Mouse (Mus musculus) testis, postnatal 14 days (tissue): ENCODE results near the gene Tomm40.
A peak's percentile ranks its signal among the peaks of the same experiment; 100 is the strongest.

Experiments used
- DNase-seq: peaks from one replicate; pipeline ENCODE4 v3.0.0; 2021; ENCODE audit warnings: low spot score

The Tomm40 gene

GRCm38 (mm10) chr7:19744590-19745385 is 29.6 kb upstream of the Tomm40 start:
- peak; percentile 56 for DNase-seq

DNA sequence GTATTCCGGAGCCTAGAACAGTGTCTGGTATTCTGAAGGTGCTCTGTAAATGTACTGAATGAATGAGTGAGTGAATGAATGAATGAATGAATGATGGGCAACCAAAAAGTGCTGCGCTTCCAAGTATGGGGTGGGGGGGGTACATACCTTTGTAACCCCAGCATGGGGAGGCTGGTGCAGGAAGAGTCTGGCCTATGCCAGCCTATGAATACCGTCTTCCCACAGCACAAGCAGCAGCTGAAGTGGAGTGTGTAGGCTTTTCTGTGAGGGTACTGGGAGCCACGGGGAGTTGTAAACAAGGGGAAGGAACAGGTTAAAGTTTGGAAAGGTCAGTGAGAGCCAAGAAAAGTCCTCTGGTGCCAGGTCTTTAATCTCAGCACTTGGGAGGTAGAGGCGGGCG is 28.6 kb upstream of the Tomm40 start:
- no peak for DNase-seq

- no peak for DNase-seq
Observed at GRCm38 (mm10) chr7:19742468-19742867, 27.2 kb upstream of the Tomm40 start.

GRCm38 (mm10) chr7:19741329-19742031 is 26.2 kb upstream of the Tomm40 start:
- no peak for DNase-seq

DNA sequence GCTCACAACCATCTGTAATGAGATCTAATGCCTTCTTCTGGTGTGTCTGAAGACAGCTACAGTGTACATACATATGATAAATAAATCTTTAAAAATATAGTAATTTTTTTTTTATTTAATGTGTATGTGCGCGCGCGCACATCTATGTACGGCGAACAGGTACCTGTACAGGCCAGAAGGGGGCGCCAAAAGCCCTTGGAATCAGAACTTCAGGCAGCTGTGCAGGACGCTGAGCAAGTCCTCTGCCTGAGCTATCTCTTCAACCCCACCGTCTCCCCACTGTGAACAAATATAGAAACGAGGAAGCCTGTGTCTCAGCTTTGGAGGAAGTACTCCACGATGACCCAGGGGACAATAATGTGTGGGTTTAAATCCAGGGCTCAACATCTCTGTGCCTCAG is 25.0 kb upstream of the Tomm40 start:
- DNase-seq: no peak

GRCm38 (mm10) chr7:19738771-19739170 is 23.5 kb upstream of the Tomm40 start:
- no peak for DNase-seq

GRCm38 (mm10) chr7:19736389-19737057 is 21.3 kb upstream of the Tomm40 start:
- no peak for DNase-seq

DNA sequence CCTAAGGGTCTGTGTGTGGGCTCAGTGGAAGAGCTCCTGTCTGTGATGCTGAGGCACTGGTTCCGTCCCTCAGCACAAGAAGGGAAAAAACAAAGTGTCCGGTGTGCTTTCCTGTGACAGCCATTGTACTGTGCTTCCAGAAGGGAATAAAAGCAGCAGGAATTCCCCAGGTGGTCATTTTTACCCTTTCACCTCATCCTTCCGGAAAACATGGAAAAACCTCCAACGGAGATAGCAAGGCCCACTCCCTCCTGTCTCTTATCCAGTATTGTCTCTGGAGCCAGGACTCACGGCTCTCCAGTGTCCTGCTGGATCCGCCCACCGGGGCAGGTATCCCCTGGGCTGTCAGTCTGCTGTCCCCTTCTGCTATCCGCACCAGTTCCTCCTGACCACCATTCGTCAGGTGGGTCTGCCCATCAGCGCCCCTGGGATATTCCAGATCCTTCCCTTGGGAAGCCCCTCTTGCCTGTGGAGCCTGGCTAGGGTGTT is 19.0 kb upstream of the Tomm40 start:
- no peak for DNase-seq

- no peak for DNase-seq
Observed at GRCm38 (mm10) chr7:19726541-19726940, 11.3 kb upstream of the Tomm40 start.

DNA sequence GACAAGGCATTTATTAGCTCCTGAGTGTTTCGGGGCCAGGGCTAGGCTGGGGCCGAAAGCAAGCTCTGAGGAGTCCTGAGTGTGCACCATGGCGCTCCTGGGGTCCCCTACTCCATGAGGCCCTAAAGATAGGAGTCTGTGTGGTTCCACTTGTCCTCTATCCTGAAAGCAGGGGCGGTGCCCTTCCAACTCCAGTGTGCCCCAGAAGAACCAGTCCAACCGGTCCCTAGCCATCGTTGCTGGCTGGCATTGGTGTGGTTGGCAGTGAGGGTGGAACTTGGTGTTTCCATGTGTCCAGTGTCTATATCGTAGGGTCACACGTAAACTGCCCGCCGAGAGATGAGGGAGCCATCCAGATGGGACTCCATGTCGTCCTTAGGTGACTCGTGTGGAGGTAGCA is 8.9 kb upstream of the Tomm40 start:
- DNase-seq: no peak

DNA sequence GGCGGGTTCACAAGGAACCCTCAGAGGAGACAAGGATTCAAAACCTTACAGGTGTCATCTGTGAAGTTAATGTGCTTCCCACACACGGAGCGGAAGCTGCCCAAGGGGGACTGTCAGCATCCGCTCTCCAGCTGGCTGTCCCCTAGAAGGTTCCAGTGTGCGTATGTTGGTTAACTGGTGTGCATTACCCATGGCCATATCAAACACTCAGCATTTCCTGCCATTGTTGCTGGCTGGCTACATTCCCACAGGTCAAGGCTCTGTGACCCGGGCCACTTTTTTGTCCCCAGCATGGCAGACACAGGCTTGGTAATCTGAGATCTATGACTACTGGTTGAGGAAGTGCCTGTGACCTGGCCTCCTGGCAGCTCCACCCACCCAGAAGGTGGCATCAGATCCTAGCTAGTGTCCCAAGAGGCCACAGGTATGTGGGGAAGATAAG is 7.5 kb upstream of the Tomm40 start:
- no peak for DNase-seq

DNA sequence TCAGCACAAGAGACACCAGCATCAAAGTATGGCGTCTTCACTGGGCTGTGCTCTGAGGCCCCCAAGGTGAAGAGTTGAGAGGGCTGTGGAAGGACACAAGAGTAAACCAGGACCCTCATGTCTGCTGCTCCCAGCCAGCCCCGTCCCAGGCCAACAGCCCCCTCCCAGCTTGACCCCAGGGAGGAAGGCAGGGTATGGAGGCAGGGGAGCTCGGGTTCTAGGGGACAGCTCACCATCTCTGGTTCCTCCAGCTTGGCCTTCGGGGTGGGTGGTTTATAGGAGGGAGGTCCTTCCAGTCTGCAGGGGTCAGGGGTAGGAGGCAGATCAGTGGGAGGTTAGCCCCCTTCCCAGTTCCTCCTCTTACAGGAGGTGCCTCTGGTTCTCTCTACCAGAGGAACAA is 4.0 kb upstream of the Tomm40 start:
- DNase-seq: no peak

GRCm38 (mm10) chr7:19718297-19718952 is 3.2 kb upstream of the Tomm40 start:
- no peak for DNase-seq

- DNase-seq: no peak
Observed at GRCm38 (mm10) chr7:19717346-19717745, 2.1 kb upstream of the Tomm40 start.

GRCm38 (mm10) chr7:19716822-19717221 is 1.6 kb upstream of the Tomm40 start:
- no peak for DNase-seq

DNA sequence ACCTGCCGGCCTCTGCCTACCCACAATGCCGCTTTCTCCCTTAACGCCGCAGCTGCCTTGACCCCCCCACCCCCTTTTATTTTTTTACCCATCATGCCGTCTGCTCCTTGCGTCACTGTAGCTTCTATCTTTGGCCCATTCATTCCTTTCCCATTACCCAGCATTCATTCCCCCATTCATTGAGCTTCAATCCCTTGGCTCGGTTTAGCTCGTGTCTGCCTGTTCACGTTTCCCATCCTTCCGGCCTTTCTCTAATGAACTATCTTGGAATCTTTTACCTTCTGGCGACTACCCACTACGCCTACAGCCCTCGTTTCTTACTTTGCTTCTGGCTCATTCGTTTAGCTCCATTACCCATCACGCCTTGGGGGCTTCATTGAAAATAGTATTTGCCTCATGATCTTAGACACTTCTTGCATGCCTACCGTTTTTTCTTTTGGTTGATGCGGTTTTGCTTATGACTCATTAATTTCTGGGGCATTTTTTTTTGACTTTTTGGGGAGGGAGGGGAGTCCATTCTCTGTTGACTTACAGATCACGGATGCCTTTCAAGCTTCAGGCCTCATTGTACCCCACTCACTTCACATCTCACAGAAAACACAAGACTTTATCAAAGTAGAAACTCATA is 931 bp upstream of the Tomm40 start:
- no peak for DNase-seq

GRCm38 (mm10) chr7:19714836-19715235 is 402 bp downstream of the Tomm40 start:
- DNase-seq: no peak

- DNase-seq: no peak
Observed at GRCm38 (mm10) chr7:19713598-19713997, 1.6 kb downstream of the Tomm40 start.

GRCm38 (mm10) chr7:19713196-19713595 is 2.0 kb downstream of the Tomm40 start:
- DNase-seq: no peak

DNA sequence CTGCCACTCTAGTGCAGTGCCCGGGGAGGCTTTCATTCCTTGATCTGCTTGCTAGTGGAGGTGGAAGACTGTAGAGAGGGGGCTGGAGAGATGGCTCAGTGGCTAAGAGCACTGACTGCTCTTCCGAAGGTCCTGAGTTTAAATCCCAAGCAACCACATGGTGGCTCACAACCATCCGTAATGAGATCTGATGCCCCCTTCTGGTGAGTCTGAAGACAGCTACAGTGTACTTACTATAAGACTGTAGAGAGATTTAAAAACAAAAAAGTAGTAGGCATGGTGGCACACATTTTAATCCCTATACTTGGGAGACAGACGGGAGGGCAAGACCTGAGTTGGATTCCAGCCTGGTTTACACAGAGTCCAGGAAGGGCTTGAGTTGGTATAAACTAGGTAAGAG is 2.8 kb downstream of the Tomm40 start:
- DNase-seq: no peak

DNA sequence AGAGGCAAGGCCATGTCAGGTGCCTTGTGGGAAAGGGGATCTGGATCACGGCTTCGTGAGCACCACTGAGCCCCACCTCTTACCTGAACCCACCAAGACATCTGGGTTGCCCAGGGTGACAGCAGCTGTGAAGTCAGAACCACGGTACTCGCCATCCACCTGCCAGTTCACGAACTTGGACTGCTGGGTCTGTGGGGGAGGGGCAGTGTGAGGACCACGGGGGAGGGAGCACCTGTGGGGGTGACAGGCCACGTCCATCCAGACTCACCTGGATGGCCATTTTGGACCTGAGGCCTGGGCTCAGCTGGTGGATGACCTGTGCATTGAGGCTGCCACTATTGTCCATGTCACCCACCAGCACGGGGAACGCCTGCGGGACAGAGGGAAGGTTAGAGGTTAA is 4.6 kb downstream of the Tomm40 start:
- DNase-seq: no peak

DNA sequence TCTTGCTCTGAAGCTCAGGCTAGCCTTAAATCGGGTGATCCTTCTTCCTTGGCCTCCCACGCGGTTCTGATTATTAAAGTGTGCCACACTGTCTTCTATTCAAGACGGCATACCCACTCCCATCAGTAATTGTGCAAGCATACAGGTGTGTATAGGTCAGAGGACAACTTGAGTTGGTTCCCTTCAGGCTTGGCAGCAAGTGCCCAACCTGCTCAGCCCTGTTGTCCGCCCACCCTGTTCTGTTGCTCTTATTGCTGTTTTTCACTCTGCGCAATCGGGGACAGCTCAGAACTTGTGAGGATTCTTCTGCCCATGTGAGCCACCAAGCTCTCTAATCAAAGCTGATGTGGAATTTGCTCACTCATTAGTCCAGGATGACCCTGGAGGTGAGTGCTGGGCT is 10.0 kb downstream of the Tomm40 start:
- no peak for DNase-seq
